Mouse (Mus musculus): ENCODE results near the gene Ank2.
A peak's percentile ranks its signal among the peaks of the same experiment; 100 is the strongest.

Ank2 gene

GRCm38 (mm10) chr3:127498742-127499400 is at the start of gene Ank2:
Gene Ank2 (minus strand): TSS chr3:127499350.
- peak; percentile 59 for DNase-seq (ENCODE audit: low spot score)

GRCm38 (mm10) chr3:127547882-127548281 is 48.7 kb upstream of the Ank2 start:
- DNase-seq (ENCODE audit: low spot score), result peak; percentile 53

GRCm38 (mm10) chr3:127544610-127545121 is 45.5 kb upstream of the Ank2 start:
- DNase-seq (ENCODE audit: low spot score), result no peak

GRCm38 (mm10) chr3:127543976-127544375 is 44.8 kb upstream of the Ank2 start:
- no peak for DNase-seq (ENCODE audit: low spot score)

GRCm38 (mm10) chr3:127539193-127539592 is 40.0 kb upstream of the Ank2 start:
- no peak for DNase-seq (ENCODE audit: low spot score)

GRCm38 (mm10) chr3:127530293-127530692 is 31.1 kb upstream of the Ank2 start:
- DNase-seq (ENCODE audit: low spot score), result no peak

GRCm38 (mm10) chr3:127529824-127530223 is 30.7 kb upstream of the Ank2 start:
- DNase-seq (ENCODE audit: low spot score), result no peak

- no peak for DNase-seq (ENCODE audit: low spot score)
Measured at GRCm38 (mm10) chr3:127529210-127529609, 30.1 kb upstream of the Ank2 start.

GRCm38 (mm10) chr3:127527465-127528034 is 28.4 kb upstream of the Ank2 start:
- no peak for DNase-seq (ENCODE audit: low spot score)

- DNase-seq (ENCODE audit: low spot score), result no peak
Measured at GRCm38 (mm10) chr3:127525188-127525819, 26.2 kb upstream of the Ank2 start.

GRCm38 (mm10) chr3:127521156-127521555 is 22.0 kb upstream of the Ank2 start:
- DNase-seq (ENCODE audit: low spot score), result no peak

GRCm38 (mm10) chr3:127520300-127520699 is 21.1 kb upstream of the Ank2 start:
- no peak for DNase-seq (ENCODE audit: low spot score)

- no peak for DNase-seq (ENCODE audit: low spot score)
Measured at GRCm38 (mm10) chr3:127515251-127515650, 16.1 kb upstream of the Ank2 start.

GRCm38 (mm10) chr3:127513699-127514098 is 14.5 kb upstream of the Ank2 start:
- DNase-seq (ENCODE audit: low spot score), result no peak

- no peak for DNase-seq (ENCODE audit: low spot score)
Measured at GRCm38 (mm10) chr3:127512794-127513335, 13.7 kb upstream of the Ank2 start.

- DNase-seq (ENCODE audit: low spot score), result no peak
Measured at GRCm38 (mm10) chr3:127511786-127512746, 12.9 kb upstream of the Ank2 start.

GRCm38 (mm10) chr3:127507878-127508783 is 9.0 kb upstream of the Ank2 start:
- DNase-seq (ENCODE audit: low spot score), result peak; percentile 19

GRCm38 (mm10) chr3:127498197-127498741 is 881 bp downstream of the Ank2 start:
- peak; percentile 43 for DNase-seq (ENCODE audit: low spot score)

GRCm38 (mm10) chr3:127492663-127493062 is 6.5 kb downstream of the Ank2 start:
- DNase-seq (ENCODE audit: low spot score), result no peak

- no peak for DNase-seq (ENCODE audit: low spot score)
Measured at GRCm38 (mm10) chr3:127487302-127487701, 11.8 kb downstream of the Ank2 start.

All from testis, postnatal 10 days (tissue).